Mouse (Mus musculus) cerebellum, adult 11 months (tissue): ENCODE measurements around the gene Cmtm8.
A peak's percentile ranks its signal among the peaks of the same experiment; 100 is the strongest.

ENCODE experiments used
- DNase-seq: peaks from one replicate; pipeline ENCODE4 v3.0.0; 2022

The Cmtm8 gene

GRCm38 (mm10) chr9:114785432-114786125 lies 58.4 kb downstream of the Cmtm8 start:
- DNase-seq = no peak

GRCm38 (mm10) chr9:114781526-114782212 lies 62.3 kb downstream of the Cmtm8 start, which contains the start of gene Cmtm7:
TSS of gene Cmtm7 (minus strand) at chr9:114781856.
- DNase-seq = peak; percentile 25

- peak; percentile 30 for DNase-seq
These were observed 63.0 kb downstream of the Cmtm8 start for GRCm38 (mm10) chr9:114780746-114781525.

GRCm38 (mm10) chr9:114779984-114780745 lies 63.8 kb downstream of the Cmtm8 start:
- no peak for DNase-seq

GRCm38 (mm10) chr9:114778877-114779276 lies 65.1 kb downstream of the Cmtm8 start:
- no peak for DNase-seq

- DNase-seq = no peak
These were observed 65.9 kb downstream of the Cmtm8 start for GRCm38 (mm10) chr9:114778047-114778390.

GRCm38 (mm10) chr9:114777178-114778046 lies 66.5 kb downstream of the Cmtm8 start:
- no peak for DNase-seq

GRCm38 (mm10) chr9:114776361-114776760 lies 67.6 kb downstream of the Cmtm8 start:
- DNase-seq = no peak

GRCm38 (mm10) chr9:114775272-114775671 lies 68.7 kb downstream of the Cmtm8 start:
- DNase-seq = peak; percentile 78

- no peak for DNase-seq
These were observed 69.3 kb downstream of the Cmtm8 start for GRCm38 (mm10) chr9:114774629-114775028.

GRCm38 (mm10) chr9:114771565-114771964 lies 72.4 kb downstream of the Cmtm8 start:
- DNase-seq = no peak

GRCm38 (mm10) chr9:114770224-114770623 lies 73.7 kb downstream of the Cmtm8 start:
- DNase-seq = no peak

GRCm38 (mm10) chr9:114768066-114768465 lies 75.9 kb downstream of the Cmtm8 start:
- no peak for DNase-seq

- DNase-seq = no peak
These were observed 76.4 kb downstream of the Cmtm8 start for GRCm38 (mm10) chr9:114767507-114767906.

GRCm38 (mm10) chr9:114767030-114767429 lies 76.9 kb downstream of the Cmtm8 start:
- peak; percentile 61 for DNase-seq

GRCm38 (mm10) chr9:114763341-114763740 lies 80.6 kb downstream of the Cmtm8 start:
- no peak for DNase-seq

- DNase-seq = no peak
These were observed 82.1 kb downstream of the Cmtm8 start for GRCm38 (mm10) chr9:114761848-114762247.

- no peak for DNase-seq
These were observed 83.6 kb downstream of the Cmtm8 start for GRCm38 (mm10) chr9:114760353-114760752.

GRCm38 (mm10) chr9:114759886-114760285 lies 84.1 kb downstream of the Cmtm8 start:
- no peak for DNase-seq

- DNase-seq = no peak
These were observed 85.2 kb downstream of the Cmtm8 start for GRCm38 (mm10) chr9:114758801-114759200.

GRCm38 (mm10) chr9:114758272-114758671 lies 85.7 kb downstream of the Cmtm8 start:
- no peak for DNase-seq
